Mouse (Mus musculus) myocyte (in vitro differentiated cells): Measurements from ENCODE around the gene Faim. TPM values are rescaled to one million over a fixed set of nuclear protein-coding genes. Genes with fewer than 3 reads are reported as not detected.

Source experiments
- H3K27me3 ChIP-seq: one replicate; pipeline ENCODE4 v1.6.1; 2011; ENCODE audit not compliant: control insufficient read depth, insufficient read depth, insufficient read length
- H3K36me3 ChIP-seq: one replicate; pipeline ENCODE4 v1.6.1; 2011; ENCODE audit not compliant: control insufficient read depth, insufficient read depth
- H3K4me2 ChIP-seq: one replicate; pipeline ENCODE4 v1.6.1; 2011; ENCODE audit warnings: low read depth, control low read depth
- H3K4me3 ChIP-seq: one replicate; pipeline ENCODE4 v1.5.1; 2011; ENCODE audit warnings: mild to moderate bottlenecking, control low read depth, moderate library complexity
- H3K79me2 ChIP-seq: one replicate; pipeline ENCODE4 v1.6.1; 2011; ENCODE audit not compliant: control insufficient read depth, insufficient read depth
- H3ac ChIP-seq: one replicate; pipeline ENCODE4 v1.6.1; 2011; ENCODE audit not compliant: control insufficient read depth, insufficient read length
- CEBPB ChIP-seq: IDR thresholded peaks from 2 replicates; pipeline ENCODE4 v1.6.1; 2011; ENCODE audit warnings: mild to moderate bottlenecking, moderate library complexity; ENCODE audit not compliant: poor library complexity, insufficient read depth, severe bottlenecking
- E2F4 ChIP-seq: IDR thresholded peaks from one replicate; pipeline ENCODE4 v1.6.1; 2011; ENCODE audit warnings: mild to moderate bottlenecking, control low read depth, moderate library complexity; ENCODE audit not compliant: insufficient read depth
- MAX ChIP-seq: IDR thresholded peaks from one replicate; pipeline ENCODE4 v1.6.1; 2011; ENCODE audit warnings: low read depth, mild to moderate bottlenecking, control low read depth
- MYOD1 ChIP-seq, 3 experiments: IDR thresholded peaks; one replicate each; pipeline ENCODE4 v1.6.1; 2011; ENCODE audit warnings: control low read depth in 2 of 3, low read depth in 2 of 3, mild to moderate bottlenecking in 2 of 3, moderate library complexity in 1 of 3; ENCODE audit not compliant: insufficient read length in 2 of 3, control insufficient read depth in 1 of 3
- MYOG ChIP-seq, 3 experiments: IDR thresholded peaks; one replicate each; pipeline ENCODE4 v1.6.1; 2011; ENCODE audit warnings: control low read depth in 2 of 3, low read depth in 2 of 3, mild to moderate bottlenecking in 2 of 3; ENCODE audit not compliant: insufficient read length in 2 of 3, control insufficient read depth in 1 of 3, insufficient read depth in 1 of 3
- POLR2A ChIP-seq: IDR thresholded peaks from one replicate; pipeline ENCODE4 v1.6.1; 2011; ENCODE audit warnings: low read depth, mild to moderate bottlenecking, control low read depth, moderate library complexity; ENCODE audit not compliant: insufficient read length
- POLR2AphosphoS2 ChIP-seq: IDR thresholded peaks from one replicate; pipeline ENCODE4 v1.6.1; 2011; ENCODE audit warnings: low read depth, control low read depth; ENCODE audit not compliant: insufficient read length
- REST ChIP-seq: IDR thresholded peaks from one replicate; pipeline ENCODE4 v1.6.1; 2011; ENCODE audit warnings: mild to moderate bottlenecking, control low read depth, moderate library complexity; ENCODE audit not compliant: insufficient read depth, insufficient read length
- SRF ChIP-seq: IDR thresholded peaks from one replicate; pipeline ENCODE4 v1.6.1; 2011; ENCODE audit warnings: low read depth; ENCODE audit not compliant: control insufficient read depth, insufficient read length
- TCF12 ChIP-seq: IDR thresholded peaks from one replicate; pipeline ENCODE4 v1.6.1; 2011; ENCODE audit warnings: mild to moderate bottlenecking, control low read depth; ENCODE audit not compliant: poor library complexity, insufficient read depth, severe bottlenecking
- TCF3 ChIP-seq: IDR thresholded peaks from one replicate; pipeline ENCODE4 v1.6.1; 2011; ENCODE audit warnings: low read depth, control low read depth; ENCODE audit not compliant: insufficient read length
- USF1 ChIP-seq: IDR thresholded peaks from one replicate; pipeline ENCODE4 v1.6.1; 2011; ENCODE audit warnings: low read depth, mild to moderate bottlenecking, control low read depth, moderate library complexity
- polyA plus RNA-seq: library from polyadenylated mRNA; unstranded; fragments of >200 nt; fragmentation: generic; extraction: Trizol; gene quantifications from one replicate; pipeline ENCODE4 v1.2.1, GENCODE M21; 2012; ENCODE audit warnings: missing spikeins

Faim gene
- polyA plus RNA-seq, 1 experiment, result 17.3 TPM

GRCm38 (mm10) chr9:99009898-99010199 lies 23.7 kb downstream of the Faim start:
- no peaks in the 10 kb centered on the region for H3K36me3 ChIP-seq
- no peak overlapping the region for H3ac ChIP-seq
- TF ChIP-seq E2F4, result no peak
- no peak for TF ChIP-seq MYOD1 (IDR thresholded peaks at IDR 0.05; ENCODE audit: control insufficient read depth in 1 of 3, insufficient read length in 2 of 3, low read depth in 2 of 3)
- TF ChIP-seq MYOG (IDR thresholded peaks at IDR 0.05; ENCODE audit: control insufficient read depth in 1 of 3, insufficient read depth in 1 of 3, insufficient read length in 2 of 3, low read depth in 2 of 3), result no peak
- TF ChIP-seq REST, result no peak
- no peak for TF ChIP-seq TCF12
- no peak for TF ChIP-seq POLR2AphosphoS2
- no peak for TF ChIP-seq USF1
- no peak for TF ChIP-seq CEBPB
- no peak for TF ChIP-seq SRF
- TF ChIP-seq MAX, result no peak
- H3K27me3 ChIP-seq, result no peaks in the 10 kb centered on the region
- H3K4me3 ChIP-seq, result peak overlapping the region; percentile 8
- no peaks in the 10 kb centered on the region for H3K79me2 ChIP-seq
- H3K4me2 ChIP-seq, result peak overlapping the region; percentile 67

- H3K4me3 ChIP-seq, result no peak overlapping the region
- no peaks in the 10 kb centered on the region for H3K36me3 ChIP-seq
- no peak overlapping the region for H3K4me2 ChIP-seq
- H3K79me2 ChIP-seq, result no peaks in the 10 kb centered on the region
- peaks cover 16% of the 10 kb centered on the region for H3K27me3 ChIP-seq
- no peak overlapping the region for H3ac ChIP-seq
- TF ChIP-seq SRF (no peak), MAX (no peak), MYOD1 (IDR thresholded peaks at IDR 0.05; ENCODE audit: control insufficient read depth in 1 of 3, insufficient read length in 2 of 3, low read depth in 2 of 3) (no peak), TCF3 (no peak), USF1 (no peak)
Measured at GRCm38 (mm10) chr9:99016301-99016700, 30.1 kb downstream of the Faim start.

- H3K4me3 ChIP-seq, result no peak overlapping the region
- H3ac ChIP-seq, result no peak overlapping the region
- TF ChIP-seq E2F4, result no peak
- no peak for TF ChIP-seq CEBPB
- TF ChIP-seq POLR2A, result no peak
- TF ChIP-seq USF1, result no peak
- no peak for TF ChIP-seq POLR2AphosphoS2
- TF ChIP-seq MYOD1 (IDR thresholded peaks at IDR 0.05; ENCODE audit: control insufficient read depth in 1 of 3, insufficient read length in 2 of 3, low read depth in 2 of 3), result no peak
- no peak for TF ChIP-seq TCF12
- no peak for TF ChIP-seq SRF
- TF ChIP-seq REST, result no peak
- TF ChIP-seq MYOG (IDR thresholded peaks at IDR 0.05; ENCODE audit: control insufficient read depth in 1 of 3, insufficient read depth in 1 of 3, insufficient read length in 2 of 3, low read depth in 2 of 3), result no peak
- TF ChIP-seq TCF3, result no peak
- TF ChIP-seq MAX, result no peak
- no peaks in the 10 kb centered on the region for H3K36me3 ChIP-seq
- no peak overlapping the region for H3K4me2 ChIP-seq
- peaks cover 16% of the 10 kb centered on the region for H3K27me3 ChIP-seq
- no peaks in the 10 kb centered on the region for H3K79me2 ChIP-seq
Measured at GRCm38 (mm10) chr9:99016759-99017158, 30.6 kb downstream of the Faim start.

GRCm38 (mm10) chr9:99017679-99018078 lies 31.5 kb downstream of the Faim start:
- H3K4me2 ChIP-seq, result no peak overlapping the region
- H3K79me2 ChIP-seq, result no peaks in the 10 kb centered on the region
- H3ac ChIP-seq, result no peak overlapping the region
- peaks cover 16% of the 10 kb centered on the region for H3K27me3 ChIP-seq
- no peaks in the 10 kb centered on the region for H3K36me3 ChIP-seq
- H3K4me3 ChIP-seq, result no peak overlapping the region
- no peak for TF ChIP-seq MAX
- TF ChIP-seq MYOD1 (IDR thresholded peaks at IDR 0.05; ENCODE audit: control insufficient read depth in 1 of 3, insufficient read length in 2 of 3, low read depth in 2 of 3), result no peak
- no peak for TF ChIP-seq CEBPB
- no peak for TF ChIP-seq E2F4

- no peaks in the 10 kb centered on the region for H3K79me2 ChIP-seq
- no peaks in the 10 kb centered on the region for H3K36me3 ChIP-seq
- TF ChIP-seq POLR2A (no peak), MAX (no peak), CEBPB (no peak), REST (no peak), MYOD1 (IDR thresholded peaks at IDR 0.05; ENCODE audit: control insufficient read depth in 1 of 3, insufficient read length in 2 of 3, low read depth in 2 of 3) (no peak), USF1 (no peak), POLR2AphosphoS2 (no peak)
- no peak overlapping the region for H3ac ChIP-seq
- no peak overlapping the region for H3K4me3 ChIP-seq
- peaks cover 12% of the 10 kb centered on the region for H3K27me3 ChIP-seq
- H3K4me2 ChIP-seq, result no peak overlapping the region
Measured at GRCm38 (mm10) chr9:99021166-99021565, 35.0 kb downstream of the Faim start.
